Mouse (Mus musculus) left cerebral cortex, adult 2 months (tissue): ENCODE measurements around the gene Wdr62. TPM values are rescaled to one million over a fixed set of nuclear protein-coding genes. Genes with fewer than 3 reads are reported as not detected.

Source experiments
- DNase-seq, 2 experiments: peaks; one replicate each; pipeline ENCODE4 v3.0.0; 2021 to 2022; ENCODE audit warnings: low spot score in 2 of 2, mixed read lengths in 1 of 2; ENCODE audit errors: extremely low spot score in 1 of 2
- H3K27ac ChIP-seq: fragments of 200-600 bp; 2 replicates; pipeline ENCODE4 v1.8.1; 2022
- H3K4me3 ChIP-seq: fragments of 200-600 bp; 2 replicates; pipeline ENCODE4 v1.8.1; 2022
- CTCF ChIP-seq: fragments of 200-600 bp; IDR thresholded peaks from 2 replicates; pipeline ENCODE4 v1.8.1; 2022; ENCODE audit warnings: antibody characterized with exemption, mild to moderate bottlenecking, moderate library complexity
- intact Hi-C: fragments of 180-260 bp; cut with DNase I; formaldehyde crosslinking; loops from one replicate; pipeline ENCODE4 v1.15.1; 2025
- total RNA-seq, 2 experiments: library from RNA; stranded (reverse); gene quantifications; 2 replicates each; pipeline ENCODE4 v1.2.3; 2021

Wdr62 gene
- total RNA-seq, 2 experiments from 2014 or later = 1.0 to 1.6 TPM

DNA sequence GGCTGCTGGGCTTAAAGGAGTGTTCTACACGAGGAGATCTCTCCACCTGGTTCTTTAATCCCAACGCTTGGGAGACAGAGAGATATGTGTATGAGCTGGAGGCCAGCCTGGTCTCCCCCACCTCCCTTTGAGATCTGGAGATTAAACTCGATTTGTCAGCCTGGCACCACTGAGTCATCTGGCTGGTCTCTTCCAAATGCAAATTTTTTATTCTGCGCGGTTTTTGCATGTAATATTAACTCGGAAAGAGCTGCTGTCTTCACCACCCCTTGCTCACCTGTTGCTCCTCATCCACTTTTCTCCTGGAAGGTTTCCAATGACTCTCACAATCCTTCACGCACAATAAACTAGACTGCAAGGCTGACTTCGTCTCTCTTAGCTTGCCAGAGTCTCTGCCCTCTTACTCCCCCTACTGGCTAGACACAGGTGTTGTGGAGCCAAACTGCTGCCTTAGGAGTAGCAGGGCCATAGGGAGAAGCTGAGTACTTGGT, 81.7 kb downstream of the Wdr62 start, which contains the start of gene Capns1:
Gene Capns1, minus strand, starts transcription at position 331 of the 491 bp plus-strand sequence.
- H3K27ac ChIP-seq = no peak within 1 kb of the TSS
- peak within 1 kb of the TSS; percentile 21; the same call in 1 of the 2 replicates for H3K4me3 ChIP-seq
- TF ChIP-seq CTCF = peak; percentile 80
- intact Hi-C loops = no loop called here
- DNase-seq = peak; percentile 42 to 61

DNA sequence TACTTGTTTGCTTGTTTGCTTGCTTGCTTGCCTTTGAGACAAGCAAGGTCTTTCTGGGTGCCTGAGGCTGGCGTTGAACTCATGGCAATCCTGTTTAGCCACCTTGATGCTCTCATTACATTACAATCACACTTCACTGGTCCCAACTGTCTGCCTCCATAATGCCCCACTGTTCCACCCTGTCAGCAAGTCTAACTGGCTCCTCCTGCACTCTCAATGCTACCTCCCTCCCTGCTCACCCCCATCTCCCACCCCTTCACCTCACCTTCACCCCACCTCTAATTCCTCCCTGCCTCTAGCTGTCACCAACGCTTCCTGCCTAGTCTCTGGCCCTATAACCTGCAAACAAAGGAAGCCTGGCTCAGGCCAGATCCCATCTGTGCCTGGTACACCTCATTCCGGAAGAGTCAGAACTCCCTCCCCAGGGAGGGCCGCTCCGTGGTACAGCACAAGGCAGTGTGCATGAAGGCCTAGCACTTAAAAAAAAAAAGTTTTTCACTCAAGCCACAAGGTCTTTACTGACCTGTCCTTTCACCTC, 82.6 kb downstream of the Wdr62 start:
- DNase-seq = no peak
- no peak overlapping the region for H3K27ac ChIP-seq
- no peak for TF ChIP-seq CTCF
- intact Hi-C loops = no loop called here
- no peak overlapping the region for H3K4me3 ChIP-seq

- TF ChIP-seq CTCF = no peak
Observed at GRCm38 (mm10) chr7:30196171-30196570, 84.0 kb downstream of the Wdr62 start.

GRCm38 (mm10) chr7:30195461-30195860, 84.8 kb downstream of the Wdr62 start:
- no peak for DNase-seq
- no peak for TF ChIP-seq CTCF
- intact Hi-C loops = no loop called here
- H3K4me3 ChIP-seq = peak overlapping the region; percentile 68; the same call in 1 of the 2 replicates
- peak overlapping the region; percentile 87 for H3K27ac ChIP-seq

More at GRCm38 (mm10) chr7:30196171-30196570, 84.0 kb downstream of the Wdr62 start:
- intact Hi-C loops = no loop called here
- no peak overlapping the region for H3K4me3 ChIP-seq
- H3K27ac ChIP-seq = no peak overlapping the region
- no peak for DNase-seq

- peak overlapping the region; percentile 68 for H3K4me3 ChIP-seq
- H3K27ac ChIP-seq = peak overlapping the region; percentile 87
- intact Hi-C loops = no loop called here
- no peak for TF ChIP-seq CTCF
- DNase-seq = peak; percentile 94
Observed at GRCm38 (mm10) chr7:30194884-30195283, 85.3 kb downstream of the Wdr62 start.

- Histone ChIP-seq H3K27ac (peak overlapping the region; percentile 87), H3K4me3 (peak overlapping the region; percentile 68)
- intact Hi-C loops = no loop called here
- TF ChIP-seq CTCF = no peak
- no peak for DNase-seq
Observed at GRCm38 (mm10) chr7:30194101-30194831, 86.0 kb downstream of the Wdr62 start.

- no peak for TF ChIP-seq CTCF
- intact Hi-C loops = no loop called here
- Histone ChIP-seq H3K4me3 (peak overlapping the region; percentile 68), H3K27ac (peak overlapping the region; percentile 87; the same call in 1 of the 2 replicates)
- peak; percentile 56 to 80 for DNase-seq
Observed at GRCm38 (mm10) chr7:30193581-30194100, 86.6 kb downstream of the Wdr62 start.

DNA sequence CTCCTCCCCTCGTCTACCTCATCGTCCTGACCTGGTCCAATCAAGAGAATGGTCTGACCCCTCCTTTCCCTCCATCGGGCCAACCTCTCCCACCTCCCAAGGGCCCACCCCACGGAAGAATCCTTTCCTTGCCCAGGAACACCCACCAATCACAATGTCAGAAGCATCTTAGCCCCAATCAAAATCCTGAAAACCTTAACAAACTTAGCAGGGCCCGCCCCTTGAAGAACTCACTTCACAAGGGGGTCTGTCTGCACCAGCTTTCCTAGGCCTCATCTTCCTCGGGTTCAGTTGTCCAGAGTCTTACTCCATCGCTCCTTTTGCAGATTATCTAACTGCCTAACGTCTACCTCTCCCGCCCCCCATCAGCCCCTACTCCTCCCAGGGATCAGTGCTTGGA, 87.2 kb downstream of the Wdr62 start:
- H3K27ac ChIP-seq = no peak overlapping the region
- DNase-seq = no peak
- intact Hi-C loops = no loop called here
- no peak for TF ChIP-seq CTCF
- peak overlapping the region; percentile 68 for H3K4me3 ChIP-seq

GRCm38 (mm10) chr7:30192088-30192487, 88.1 kb downstream of the Wdr62 start:
- Histone ChIP-seq H3K27ac (no peak overlapping the region), H3K4me3 (no peak overlapping the region)
- no peak for TF ChIP-seq CTCF
- no peak for DNase-seq
- intact Hi-C loops = no loop called here

Other genes starting within 250 kb of the Wdr62 start
- 1 to 10 TPM; 6.8 to 7.8 TPM for gene Zfp14, start 229.0 kb downstream of the Wdr62 start, total RNA-seq
- 1 to 10 TPM; 3.6 to 3.8 TPM for gene Zfp82, start 207.5 kb downstream of the Wdr62 start, total RNA-seq
- 1 to 10 TPM; 1.1 to 1.4 TPM for gene Gm26920, start 190.0 kb downstream of the Wdr62 start, total RNA-seq
- 1 to 10 TPM; 7.0 to 7.2 TPM for gene Zfp566, start 189.9 kb downstream of the Wdr62 start, total RNA-seq
- 10 to 100 TPM; 71.7 to 72.1 TPM for gene Zfp260, start 185.6 kb downstream of the Wdr62 start, total RNA-seq
- gene Zfp382, start 158.5 kb downstream of the Wdr62 start, total RNA-seq = 10 to 100 TPM; 34.3 to 37.8 TPM
- gene Zfp146, start 110.7 kb downstream of the Wdr62 start, total RNA-seq = 10 to 100 TPM; 47.3 to 49.9 TPM
- gene Cox7a1, start 96.3 kb downstream of the Wdr62 start, total RNA-seq = 1 to 10 TPM; 2.9 to 7.2 TPM
- 100 to 1,000 TPM; 173 to 175 TPM for gene Capns1, start 81.6 kb downstream of the Wdr62 start, total RNA-seq
- gene Polr2i, start 48.5 kb downstream of the Wdr62 start, total RNA-seq = 10 to 100 TPM; 53.3 to 56.3 TPM
- 100 to 1,000 TPM; 125 to 133 TPM for gene Tbcb, start 48.1 kb downstream of the Wdr62 start, total RNA-seq
- gene Ovol3, start 44.7 kb downstream of the Wdr62 start, total RNA-seq = not detected
- gene Thap8, start 325 bp downstream of the Wdr62 start, total RNA-seq = not detected
- gene Clip3, start 11.3 kb upstream of the Wdr62 start, total RNA-seq = 100 to 1,000 TPM; 488 to 492 TPM
- gene Alkbh6, start 28.3 kb upstream of the Wdr62 start, total RNA-seq = 10 to 100 TPM; 65.7 to 71.4 TPM
- gene Syne4, start 34.4 kb upstream of the Wdr62 start, total RNA-seq = 10 to 100 TPM in 1 of 2 experiments, 1 to 10 TPM in 1; 8.8 to 19.2 TPM
- gene E130208F15Rik, start 41.3 kb upstream of the Wdr62 start, total RNA-seq = under 1 TPM in 1 of 2 experiments, not detected in 1; 0.66 TPM
- 1 to 10 TPM; 7.0 to 8.0 TPM for gene Sdhaf1, start 43.5 kb upstream of the Wdr62 start, total RNA-seq
- gene Lrfn3, start 82.4 kb upstream of the Wdr62 start, total RNA-seq = 10 to 100 TPM; 33.0 to 36.4 TPM
- 10 to 100 TPM; 25.9 to 26.6 TPM for gene Tyrobp, start 133.3 kb upstream of the Wdr62 start, total RNA-seq
- 1 to 10 TPM in 1 of 2 experiments, not detected in 1; 3.1 TPM for gene Hcst, start 139.4 kb upstream of the Wdr62 start, total RNA-seq
- gene Nfkbid, start 141.3 kb upstream of the Wdr62 start, total RNA-seq = 1 to 10 TPM; 3.9 to 5.1 TPM
- 1,000 to 10,000 TPM; 1,205 to 1,260 TPM for gene Aplp1, start 165.1 kb upstream of the Wdr62 start, total RNA-seq
- 10 to 100 TPM; 11.0 to 11.9 TPM for gene Kirrel2, start 177.3 kb upstream of the Wdr62 start, total RNA-seq
- gene Nphs1, start 177.9 kb upstream of the Wdr62 start, total RNA-seq = 1 to 10 TPM in 1 of 2 experiments, under 1 TPM in 1; 0.79 to 1.1 TPM
- not detected for gene Prodh2, start 213.2 kb upstream of the Wdr62 start, total RNA-seq